Mouse (Mus musculus): ENCODE measurements around the gene Taar7f.
"Not testable (repeated sequence)": the region's sequence is repeated elsewhere in the genome, so short reads cannot be mapped to it uniquely, and the experiment has no call there.

Taar7f gene

GRCm38 (mm10) chr10:24049210-24049609 lies at the start of gene Taar7f:
Gene Taar7f, plus strand, starts transcription at chr10:24049510.
- DNase-seq (ENCODE audit: low spot score in 2 of 2) = no peak

GRCm38 (mm10) chr10:23999639-24000038 lies 49.7 kb upstream of the Taar7f start, which contains the start of gene Taar7b:
Gene Taar7b, plus strand, starts transcription at chr10:23999939.
- no peak for DNase-seq (ENCODE audit: low spot score in 2 of 2)

GRCm38 (mm10) chr10:24006442-24006841 lies 42.9 kb upstream of the Taar7f start:
- DNase-seq (ENCODE audit: low spot score in 2 of 2) = no peak

- no peak for DNase-seq (ENCODE audit: low spot score in 2 of 2)
Measured at GRCm38 (mm10) chr10:24007034-24007433, 42.3 kb upstream of the Taar7f start.

- DNase-seq (ENCODE audit: low spot score in 2 of 2) = no peak
Measured at GRCm38 (mm10) chr10:24008143-24008542, 41.2 kb upstream of the Taar7f start.

GRCm38 (mm10) chr10:24026922-24027321 lies 22.4 kb upstream of the Taar7f start, which contains the start of gene Taar7d:
Gene Taar7d, plus strand, starts transcription at chr10:24027222.
- DNase-seq (ENCODE audit: low spot score in 2 of 2) = no peak

GRCm38 (mm10) chr10:24031347-24031746 lies 18.0 kb upstream of the Taar7f start:
- no peak for DNase-seq (ENCODE audit: low spot score in 2 of 2)

- no peak for DNase-seq (ENCODE audit: low spot score in 2 of 2)
Measured at GRCm38 (mm10) chr10:24037314-24037713, 12.0 kb upstream of the Taar7f start, which contains the start of gene Taar7e. Gene Taar7e, plus strand, starts transcription at chr10:24037614.

- no peak for DNase-seq (ENCODE audit: low spot score in 2 of 2)
Measured at GRCm38 (mm10) chr10:24040120-24040869, 9.0 kb upstream of the Taar7f start.

- no peak for DNase-seq (ENCODE audit: low spot score in 2 of 2)
Measured at GRCm38 (mm10) chr10:24052039-24052438, 2.7 kb downstream of the Taar7f start.

GRCm38 (mm10) chr10:24058986-24059385 lies 9.7 kb downstream of the Taar7f start:
- no peak for DNase-seq (ENCODE audit: low spot score in 2 of 2)

- not testable (repeated sequence) for DNase-seq (ENCODE audit: low spot score in 2 of 2)
Measured at GRCm38 (mm10) chr10:24074751-24075150, 25.4 kb downstream of the Taar7f start.

GRCm38 (mm10) chr10:24076200-24076599 lies 26.9 kb downstream of the Taar7f start, which contains the start of gene Taar8a:
Gene Taar8a, plus strand, starts transcription at chr10:24076500.
- DNase-seq (ENCODE audit: low spot score in 2 of 2) = not testable (repeated sequence)

- DNase-seq (ENCODE audit: low spot score in 2 of 2) = peak; percentile 24 to 31
Measured at GRCm38 (mm10) chr10:24080166-24080565, 30.9 kb downstream of the Taar7f start.

GRCm38 (mm10) chr10:24085936-24086335 lies 36.6 kb downstream of the Taar7f start:
- no peak for DNase-seq (ENCODE audit: low spot score in 2 of 2)

- no peak for DNase-seq (ENCODE audit: low spot score in 2 of 2)
Measured at GRCm38 (mm10) chr10:24086555-24086954, 37.2 kb downstream of the Taar7f start.

- DNase-seq (ENCODE audit: low spot score in 2 of 2) = no peak
Measured at GRCm38 (mm10) chr10:24087168-24087567, 37.9 kb downstream of the Taar7f start.

- no peak for DNase-seq (ENCODE audit: low spot score in 2 of 2)
Measured at GRCm38 (mm10) chr10:24092194-24092593, 42.9 kb downstream of the Taar7f start, which contains the start of gene Taar8b. Gene Taar8b, minus strand, starts transcription at chr10:24092294.

- not testable (repeated sequence) for DNase-seq (ENCODE audit: low spot score in 2 of 2)
Measured at GRCm38 (mm10) chr10:24097010-24097409, 47.7 kb downstream of the Taar7f start.

Measured in urinary bladder, adult 18-20 months (tissue).